Mouse (Mus musculus) liver, postnatal 0 days (tissue): ENCODE data around the gene Gtpbp1.

Source experiments
- CTCF ChIP-seq: sonication (generic); IDR thresholded peaks from 2 replicates; pipeline ENCODE4 v1.5.1; 2016; ENCODE audit warnings: antibody characterized with exemption, low read depth
- EP300 ChIP-seq: IDR thresholded peaks from 2 replicates; pipeline ENCODE4 v1.6.1; 2016; ENCODE audit warnings: antibody characterized with exemption, low read depth, mild to moderate bottlenecking

DNA sequence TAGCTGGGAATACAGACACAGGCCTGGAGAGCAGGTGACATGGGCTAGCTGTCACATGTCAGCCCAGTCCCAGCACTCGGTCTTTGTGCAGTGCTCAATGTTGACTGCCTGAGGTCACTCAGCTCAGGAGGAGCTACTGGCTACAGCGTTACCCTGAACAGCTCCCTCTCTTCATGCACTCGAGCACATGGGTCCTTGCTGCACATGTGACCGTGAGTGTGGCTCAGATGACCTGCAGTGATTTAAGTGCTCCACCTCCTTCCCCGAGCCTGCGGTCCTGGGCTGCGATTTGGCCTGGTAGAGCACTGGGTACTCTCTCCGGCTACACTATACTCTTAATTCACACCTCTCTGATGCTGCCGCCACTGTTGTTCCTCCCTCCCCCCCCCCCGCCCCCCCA lies 75.5 kb downstream of the Gtpbp1 start:
- TF ChIP-seq CTCF (no peak), EP300 (no peak)
